Mouse (Mus musculus) heart, adult 2 months (tissue): ENCODE data around the gene Galnt2.

ENCODE experiments used
- CTCF ChIP-seq: fragments of 200-600 bp; IDR thresholded peaks from 2 replicates; pipeline ENCODE4 v1.8.1; 2022; ENCODE audit warnings: antibody characterized with exemption, mild to moderate bottlenecking, moderate library complexity
- EP300 ChIP-seq: fragments of 200-500 bp; IDR thresholded peaks from 2 replicates; pipeline ENCODE4 v1.6.1; 2011; ENCODE audit warnings: low read depth, low read length, control low read depth; ENCODE audit not compliant: insufficient read depth
- POLR2A ChIP-seq: fragments of 200-500 bp; IDR thresholded peaks from 2 replicates; pipeline ENCODE4 v1.6.1; 2011; ENCODE audit warnings: mild to moderate bottlenecking, low read depth, low read length, control low read depth; ENCODE audit not compliant: insufficient read depth

DNA sequence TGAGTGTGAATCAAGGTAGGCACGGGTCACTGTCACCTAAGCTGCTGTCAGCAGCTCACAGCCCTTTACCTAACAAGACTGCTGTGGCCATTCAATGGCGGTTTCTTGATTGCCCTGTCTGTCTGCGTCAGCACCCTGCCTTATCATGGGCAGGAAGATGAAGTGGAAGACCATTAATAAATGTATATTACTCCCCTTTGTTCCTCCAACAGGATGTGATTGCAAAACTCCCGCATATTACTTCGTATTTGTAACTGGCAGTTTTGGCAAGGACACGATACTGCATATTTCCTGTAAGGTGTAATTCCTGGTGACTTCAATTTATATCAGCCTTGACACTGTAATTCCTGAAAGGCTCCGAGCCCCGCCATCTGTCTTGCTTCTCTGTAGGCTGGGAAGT lies 9.7 kb downstream of the Galnt2 start:
- TF ChIP-seq CTCF, result no peak
- TF ChIP-seq POLR2A, result no peak
- TF ChIP-seq EP300, result no peak
